Mouse (Mus musculus): ENCODE data around the gene Ptpn14. TPM values are rescaled to one million over a fixed set of nuclear protein-coding genes. Genes with fewer than 3 reads are reported as not detected.

Gene Ptpn14
- total and polyA plus RNA-seq, 3 experiments, result 11.9 to 30.1 (median 29.3) TPM

- DNase-seq, result no peak
- intact Hi-C loops (cut with DNase I), result no loop called here
- Histone ChIP-seq H3K36me3 (ENCODE audit: control insufficient read depth, insufficient read depth, low read length) (no peaks in the 10 kb centered on the region), H3K79me2 (replicated peaks; ENCODE audit: control insufficient read depth, insufficient read depth, low read length) (no peaks in the 10 kb centered on the region; the same call in 1 of the 2 replicates), H3K9ac (ENCODE audit: low read depth, low read length) (no peak overlapping the region), H3K27ac (no peak overlapping the region), H3K4me3 (no peak overlapping the region), H3K4me1 (ENCODE audit: control insufficient read depth, insufficient read depth, low read length) (peaks cover 8% of the 10 kb centered on the region), H3K27me3 (ENCODE audit: control insufficient read depth, insufficient read depth, low read length) (no peaks in the 10 kb centered on the region)
- WGBS, result 95% methylated on average over 6 of the region's 6 CpGs
- no peak for TF ChIP-seq POLR2A (IDR thresholded peaks at IDR 0.05; ENCODE audit: insufficient read depth, low read depth, low read length)
- TF ChIP-seq EP300 (IDR thresholded peaks at IDR 0.05; ENCODE audit: insufficient read depth, low read depth, low read length), result no peak
- TF ChIP-seq CTCF (IDR thresholded peaks at IDR 0.05), result no peak
These were observed 79.9 kb downstream of the Ptpn14 start for GRCm38 (mm10) chr1:189808015-189808414.

DNA sequence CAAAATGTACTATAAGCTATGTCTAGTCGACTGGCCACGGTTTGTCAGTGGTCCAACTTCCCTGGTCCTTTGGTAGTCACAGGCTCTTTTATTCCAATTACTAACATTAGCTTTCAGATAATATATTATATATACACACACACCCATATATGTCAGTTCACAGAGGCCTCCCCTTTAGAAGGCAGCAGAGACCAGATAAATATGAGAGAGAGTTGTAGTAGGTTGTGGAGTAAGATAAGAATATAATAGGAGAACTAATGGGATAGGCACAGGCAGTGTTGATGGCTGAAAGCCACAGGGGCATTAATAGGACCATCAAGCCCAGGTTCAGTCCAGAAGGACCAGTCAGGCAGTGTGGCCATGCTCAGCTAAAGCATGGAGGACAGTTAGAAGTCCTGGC, 80.4 kb downstream of the Ptpn14 start:
- no peaks in the 10 kb centered on the region for H3K27me3 ChIP-seq (ENCODE audit: control insufficient read depth, insufficient read depth, low read length)
- H3K79me2 ChIP-seq (replicated peaks; ENCODE audit: control insufficient read depth, insufficient read depth, low read length), result no peaks in the 10 kb centered on the region; the same call in 1 of the 2 replicates
- no peak overlapping the region for H3K9ac ChIP-seq (ENCODE audit: low read depth, low read length)
- WGBS, result 77% methylated on average over 2 of the region's 2 CpGs
- no peak overlapping the region for H3K27ac ChIP-seq
- H3K4me3 ChIP-seq, result no peak overlapping the region
- intact Hi-C loops (cut with DNase I), result no loop called here
- no peak for TF ChIP-seq CTCF (IDR thresholded peaks at IDR 0.05)
- TF ChIP-seq POLR2A (IDR thresholded peaks at IDR 0.05; ENCODE audit: insufficient read depth, low read depth, low read length), result no peak
- TF ChIP-seq EP300 (IDR thresholded peaks at IDR 0.05; ENCODE audit: insufficient read depth, low read depth, low read length), result no peak
- no peaks in the 10 kb centered on the region for H3K36me3 ChIP-seq (ENCODE audit: control insufficient read depth, insufficient read depth, low read length)
- no peak for DNase-seq
- peaks cover 9% of the 10 kb centered on the region for H3K4me1 ChIP-seq (ENCODE audit: control insufficient read depth, insufficient read depth, low read length)

DNA sequence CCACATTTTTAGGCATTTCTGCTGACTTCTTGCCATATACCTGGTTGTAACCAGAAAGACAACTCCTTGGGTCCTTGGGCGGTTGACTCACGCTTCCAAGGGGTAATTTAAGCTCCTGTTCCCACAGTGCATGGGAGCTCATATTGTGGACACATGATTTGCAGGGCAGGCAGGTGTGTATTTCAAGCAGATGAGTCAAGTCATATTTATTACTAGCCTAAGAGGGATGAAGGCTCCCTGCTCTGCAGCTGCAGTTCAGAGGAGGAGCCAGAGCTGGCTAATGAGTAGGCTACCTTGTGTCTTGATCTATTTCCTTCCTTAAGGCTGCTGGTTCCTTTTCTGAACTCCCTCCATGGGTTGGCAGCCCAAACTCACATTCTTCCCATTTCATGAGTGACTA, 83.7 kb downstream of the Ptpn14 start:
- Histone ChIP-seq H3K9ac (ENCODE audit: low read depth, low read length) (no peak overlapping the region), H3K79me2 (replicated peaks; ENCODE audit: control insufficient read depth, insufficient read depth, low read length) (no peaks in the 10 kb centered on the region), H3K4me1 (ENCODE audit: control insufficient read depth, insufficient read depth, low read length) (peaks cover 16% of the 10 kb centered on the region), H3K36me3 (ENCODE audit: control insufficient read depth, insufficient read depth, low read length) (no peaks in the 10 kb centered on the region), H3K4me3 (no peak overlapping the region), H3K27ac (no peak overlapping the region), H3K27me3 (ENCODE audit: control insufficient read depth, insufficient read depth, low read length) (no peaks in the 10 kb centered on the region)
- intact Hi-C loops (cut with DNase I), result no loop called here
- no peak for DNase-seq
- WGBS, result 98% methylated on average over 2 of the region's 2 CpGs
- TF ChIP-seq CTCF (IDR thresholded peaks at IDR 0.05) (no peak), EP300 (IDR thresholded peaks at IDR 0.05; ENCODE audit: insufficient read depth, low read depth, low read length) (no peak), POLR2A (IDR thresholded peaks at IDR 0.05; ENCODE audit: insufficient read depth, low read depth, low read length) (no peak)

DNA sequence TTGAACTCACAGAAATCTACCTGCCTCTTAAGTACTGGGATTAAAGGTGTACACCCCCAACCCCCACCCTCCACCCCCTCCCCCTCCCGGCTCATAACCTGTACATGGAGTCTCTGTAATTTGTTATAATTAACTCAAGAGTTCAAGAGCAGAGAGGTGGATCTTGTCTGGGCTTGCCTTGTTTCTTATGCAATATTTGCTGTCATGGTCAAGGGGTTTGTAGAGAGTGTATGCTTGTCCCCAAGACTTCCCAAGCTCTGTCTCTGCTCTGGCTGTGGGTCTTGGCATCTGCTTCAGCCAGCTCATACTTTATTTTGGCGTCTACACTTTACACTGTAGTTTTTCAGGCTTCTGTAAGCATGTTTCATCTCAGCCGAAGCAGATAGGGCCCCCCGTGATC, 86.3 kb downstream of the Ptpn14 start:
- H3K4me1 ChIP-seq (ENCODE audit: control insufficient read depth, insufficient read depth, low read length), result peaks cover 33% of the 10 kb centered on the region
- H3K4me3 ChIP-seq, result no peak overlapping the region
- 63% methylated on average over 4 of the region's 4 CpGs for WGBS
- no peak overlapping the region for H3K9ac ChIP-seq (ENCODE audit: low read depth, low read length)
- no peak overlapping the region for H3K27ac ChIP-seq
- no peak for TF ChIP-seq POLR2A (IDR thresholded peaks at IDR 0.05; ENCODE audit: insufficient read depth, low read depth, low read length)
- no peak for TF ChIP-seq EP300 (IDR thresholded peaks at IDR 0.05; ENCODE audit: insufficient read depth, low read depth, low read length)
- TF ChIP-seq CTCF (IDR thresholded peaks at IDR 0.05), result no peak
- no peaks in the 10 kb centered on the region for H3K79me2 ChIP-seq (replicated peaks; ENCODE audit: control insufficient read depth, insufficient read depth, low read length)
- no peaks in the 10 kb centered on the region for H3K36me3 ChIP-seq (ENCODE audit: control insufficient read depth, insufficient read depth, low read length)
- no peaks in the 10 kb centered on the region for H3K27me3 ChIP-seq (ENCODE audit: control insufficient read depth, insufficient read depth, low read length)
- DNase-seq, result no peak
- intact Hi-C loops (cut with DNase I), result no loop called here

GRCm38 (mm10) chr1:189817089-189817488, 89.0 kb downstream of the Ptpn14 start:
- peak overlapping the region; percentile 85 for H3K27ac ChIP-seq
- H3K4me1 ChIP-seq (ENCODE audit: control insufficient read depth, insufficient read depth, low read length), result peaks cover 40% of the 10 kb centered on the region
- H3K9ac ChIP-seq (ENCODE audit: low read depth, low read length), result no peak overlapping the region
- H3K27me3 ChIP-seq (ENCODE audit: control insufficient read depth, insufficient read depth, low read length), result no peaks in the 10 kb centered on the region
- no peaks in the 10 kb centered on the region for H3K36me3 ChIP-seq (ENCODE audit: control insufficient read depth, insufficient read depth, low read length)
- WGBS, result 53% methylated on average over 8 of the region's 8 CpGs
- H3K79me2 ChIP-seq (replicated peaks; ENCODE audit: control insufficient read depth, insufficient read depth, low read length), result no peaks in the 10 kb centered on the region
- no peak for DNase-seq
- no peak overlapping the region for H3K4me3 ChIP-seq
- intact Hi-C loops (cut with DNase I), result loop anchor here (1.0 to 5.0 kb wide), 3 partner anchors 32 to 89 kb away; partner anchors contain the start of gene Ptpn14
- TF ChIP-seq POLR2A (IDR thresholded peaks at IDR 0.05; ENCODE audit: insufficient read depth, low read depth, low read length), result no peak
- TF ChIP-seq CTCF (IDR thresholded peaks at IDR 0.05), result no peak
- TF ChIP-seq EP300 (IDR thresholded peaks at IDR 0.05; ENCODE audit: insufficient read depth, low read depth, low read length), result no peak

DNA sequence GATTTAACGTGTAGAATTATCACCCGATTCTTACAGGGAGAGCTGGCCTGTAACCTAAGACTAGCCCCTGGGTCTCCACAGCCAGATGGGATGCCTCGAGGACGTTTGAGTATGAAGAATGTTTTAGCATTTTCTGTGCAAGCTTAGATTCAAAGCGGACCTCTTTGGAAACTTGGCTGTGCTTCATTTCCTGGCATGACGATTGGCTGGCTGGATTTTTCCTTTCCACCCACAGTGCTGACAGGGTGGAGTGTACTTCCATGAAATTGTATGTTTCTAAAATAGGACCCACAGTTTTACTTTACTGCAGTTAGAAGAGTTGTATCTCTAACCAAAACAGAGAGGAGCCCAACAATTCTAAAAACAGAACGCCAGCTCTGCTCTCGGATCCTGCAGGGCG, 89.7 kb downstream of the Ptpn14 start:
- no peaks in the 10 kb centered on the region for H3K27me3 ChIP-seq (ENCODE audit: control insufficient read depth, insufficient read depth, low read length)
- TF ChIP-seq CTCF (IDR thresholded peaks at IDR 0.05) (no peak), POLR2A (IDR thresholded peaks at IDR 0.05; ENCODE audit: insufficient read depth, low read depth, low read length) (peak; percentile 32; the same call in 1 of the 2 replicates), EP300 (IDR thresholded peaks at IDR 0.05; ENCODE audit: insufficient read depth, low read depth, low read length) (peak; percentile 46; the same call in 1 of the 2 replicates)

More for the DNA sequence above, 89.7 kb downstream of the Ptpn14 start:
- H3K4me3 ChIP-seq, result no peak overlapping the region
- H3K27ac ChIP-seq, result peak overlapping the region; percentile 85
- no peak overlapping the region for H3K9ac ChIP-seq (ENCODE audit: low read depth, low read length)
- peak; percentile 65 to 70 for DNase-seq
- no peaks in the 10 kb centered on the region for H3K79me2 ChIP-seq (replicated peaks; ENCODE audit: control insufficient read depth, insufficient read depth, low read length)
- intact Hi-C loops (cut with DNase I), result loop anchor here (1.0 to 5.0 kb wide), 3 partner anchors 31 to 90 kb away; partner anchors contain the start of gene Ptpn14
- H3K36me3 ChIP-seq (ENCODE audit: control insufficient read depth, insufficient read depth, low read length), result no peaks in the 10 kb centered on the region
- WGBS, result 18% methylated on average over 9 of the region's 9 CpGs
- peaks cover 38% of the 10 kb centered on the region for H3K4me1 ChIP-seq (ENCODE audit: control insufficient read depth, insufficient read depth, low read length)
